Mouse (Mus musculus): Measurements from ENCODE around the gene Rnf111. TPM values are rescaled to one million over a fixed set of nuclear protein-coding genes. Genes with fewer than 3 reads are reported as not detected.
A peak's percentile ranks its signal among the peaks of the same experiment; 100 is the strongest.
"Not testable (repeated sequence)": the region's sequence is repeated elsewhere in the genome, so short reads cannot be mapped to it uniquely, and the experiment has no call there.

The Rnf111 gene
- total RNA-seq (2014; fragmentation: Nextera tagmentation) (42.8 and 45.7 TPM in 2 replicates), total RNA-seq (2017) (23.0 and 31.6 TPM in 2 replicates)

- peak; percentile 91 for ATAC-seq (replicated peaks; ENCODE audit: poor library complexity, severe bottlenecking)
Observed at GRCm38 (mm10) chr9:70503626-70504041, at the start of gene Rnf111. TSS of gene Rnf111 (minus strand) at chr9:70503725.

GRCm38 (mm10) chr9:70552233-70552632 lies 48.7 kb upstream of the Rnf111 start:
- ATAC-seq (replicated peaks; ENCODE audit: poor library complexity, severe bottlenecking) = not testable (repeated sequence)

DNA sequence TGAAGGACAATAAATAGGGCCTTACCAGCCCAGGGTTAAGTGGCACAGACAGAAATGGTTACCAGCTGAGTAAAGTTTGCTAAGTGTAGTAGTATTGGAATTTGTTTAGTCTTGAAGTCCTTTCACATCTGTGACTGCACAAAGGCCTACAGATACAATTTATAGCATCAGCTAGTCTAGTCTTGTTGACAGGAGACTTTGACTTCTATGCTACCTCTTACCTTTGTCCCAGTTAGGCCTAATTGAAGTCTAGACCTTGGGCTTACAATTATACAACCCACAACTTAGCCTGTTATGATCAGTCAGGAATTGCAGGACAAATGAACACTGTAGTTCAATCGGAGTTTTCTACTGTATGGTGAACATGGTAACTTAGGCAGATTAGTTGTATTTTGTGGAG lies 48.0 kb upstream of the Rnf111 start:
- ATAC-seq (replicated peaks; ENCODE audit: poor library complexity, severe bottlenecking) = no peak

DNA sequence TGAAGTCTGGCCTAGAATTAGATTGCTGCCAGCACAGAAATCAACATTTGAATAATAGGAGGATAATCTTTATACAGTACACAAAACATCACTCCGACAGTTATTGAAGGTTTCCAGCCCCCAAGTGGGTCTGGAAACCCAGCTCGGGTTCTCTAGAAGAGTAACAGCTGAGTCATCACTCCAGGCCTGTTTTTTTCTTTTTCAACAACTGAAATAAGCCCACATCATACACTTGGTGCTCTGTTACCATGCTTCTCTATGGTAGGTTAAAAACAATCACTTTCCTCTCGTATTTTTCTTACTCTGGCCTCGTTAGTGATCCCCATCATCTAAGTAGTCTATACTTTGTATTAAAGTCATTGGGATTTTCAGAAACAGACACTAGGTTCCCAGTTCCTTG lies 44.8 kb upstream of the Rnf111 start:
- no peak for ATAC-seq (replicated peaks; ENCODE audit: poor library complexity, severe bottlenecking)

- not testable (repeated sequence) for ATAC-seq (replicated peaks; ENCODE audit: poor library complexity, severe bottlenecking)
Observed at GRCm38 (mm10) chr9:70546576-70546975, 43.1 kb upstream of the Rnf111 start.

DNA sequence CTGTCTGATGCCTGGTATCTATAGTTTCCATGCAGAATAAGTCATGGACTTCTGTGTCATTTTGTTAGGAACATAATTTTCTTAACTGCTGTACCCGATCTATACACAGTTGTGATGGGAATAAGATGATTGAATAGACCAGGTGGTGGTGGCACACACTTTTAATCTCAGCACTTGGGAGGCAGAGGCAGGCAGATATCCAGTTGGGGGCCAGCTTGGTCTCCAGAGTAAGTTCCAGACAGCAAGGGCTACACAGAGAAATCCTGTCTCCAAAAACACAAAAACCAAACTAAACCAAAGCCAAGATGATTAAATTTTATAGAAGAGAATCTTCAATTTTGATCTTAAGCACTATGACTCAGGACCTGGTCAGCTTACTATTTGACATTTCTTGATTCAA lies 41.3 kb upstream of the Rnf111 start:
- ATAC-seq (replicated peaks; ENCODE audit: poor library complexity, severe bottlenecking) = no peak

- ATAC-seq (replicated peaks; ENCODE audit: poor library complexity, severe bottlenecking) = no peak
Observed at GRCm38 (mm10) chr9:70543985-70544384, 40.5 kb upstream of the Rnf111 start.

DNA sequence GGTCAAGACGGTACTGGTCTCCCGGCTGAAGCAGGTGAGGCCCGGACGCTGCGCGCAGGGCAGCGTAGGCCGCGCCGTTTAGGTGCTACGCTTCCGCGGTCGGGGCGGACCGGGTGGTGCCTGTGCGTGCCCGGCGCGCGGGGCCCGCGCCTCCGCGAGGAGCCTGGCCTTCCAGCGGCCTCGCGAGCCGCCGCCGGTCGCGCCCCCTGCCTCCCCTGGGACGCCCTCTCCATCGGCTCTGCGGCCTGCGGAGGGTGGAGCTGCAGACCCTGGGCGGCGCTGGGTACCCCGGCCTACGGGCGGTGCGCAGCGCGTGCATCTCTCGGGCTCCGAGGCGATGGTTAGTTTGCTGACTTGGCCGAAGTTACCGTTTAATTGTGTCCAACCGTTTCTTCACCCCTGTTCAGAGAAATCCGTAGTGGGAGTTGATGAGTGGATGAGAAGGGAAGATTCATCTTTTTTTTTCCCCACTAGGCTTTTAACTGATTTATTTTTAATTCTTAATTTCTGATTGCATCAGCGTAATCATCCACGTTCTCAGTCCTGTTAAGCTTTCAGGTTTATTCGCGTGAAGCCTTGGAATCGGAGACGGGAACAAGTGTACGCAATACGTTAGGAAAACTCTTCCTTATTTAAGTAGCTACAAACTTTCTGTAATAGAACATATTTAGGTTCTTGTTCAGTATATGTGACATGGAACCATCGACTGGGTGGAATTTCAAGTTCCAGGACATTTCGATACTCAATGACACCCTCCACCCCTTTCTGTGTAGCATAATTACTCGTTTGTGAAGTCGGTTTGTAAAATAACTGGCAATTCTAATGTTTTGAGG lies 39.7 kb upstream of the Rnf111 start:
- peak; percentile 49 for ATAC-seq (replicated peaks; ENCODE audit: poor library complexity, severe bottlenecking)

DNA sequence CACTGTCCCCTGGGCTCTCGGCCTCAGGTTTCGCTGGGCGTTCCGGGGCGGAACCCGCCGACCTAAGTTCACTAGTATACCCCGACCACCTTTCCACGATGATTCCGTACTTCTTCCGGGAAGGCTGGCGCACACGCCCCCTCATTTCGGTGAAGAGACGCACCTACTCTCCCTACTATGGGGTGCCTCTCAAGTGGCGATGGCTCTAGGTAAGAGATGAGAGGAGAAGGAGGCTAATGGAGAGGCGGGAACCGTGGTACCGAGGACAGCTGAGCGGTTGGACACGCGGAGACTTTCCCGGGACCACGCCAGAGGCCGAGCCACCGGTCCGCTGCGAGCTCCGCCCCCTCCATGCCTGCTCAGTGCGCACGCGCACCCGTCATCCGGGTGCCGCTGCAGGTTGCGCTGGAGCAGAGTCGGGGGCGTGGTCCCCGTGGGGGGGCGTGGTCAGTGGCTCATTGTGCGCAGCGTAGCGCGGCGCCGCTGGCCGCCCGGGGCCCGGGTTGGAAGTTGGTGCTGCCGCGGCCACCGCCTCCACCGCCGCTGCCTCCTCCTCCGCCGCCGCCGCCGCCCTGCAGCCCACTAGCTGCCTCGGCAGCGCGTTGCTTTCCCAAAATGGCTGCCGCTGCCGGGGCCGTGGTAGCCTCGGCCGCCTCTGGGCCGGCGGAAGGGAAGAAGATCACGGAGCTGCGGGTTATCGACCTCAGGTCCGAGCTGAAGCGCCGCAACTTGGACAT lies 38.9 kb upstream of the Rnf111 start, which contains the start of gene Sltm:
TSS of gene Sltm (plus strand) at position 450 of the 737 bp plus-strand sequence.
- peak; percentile 93 for ATAC-seq (replicated peaks; ENCODE audit: poor library complexity, severe bottlenecking)

DNA sequence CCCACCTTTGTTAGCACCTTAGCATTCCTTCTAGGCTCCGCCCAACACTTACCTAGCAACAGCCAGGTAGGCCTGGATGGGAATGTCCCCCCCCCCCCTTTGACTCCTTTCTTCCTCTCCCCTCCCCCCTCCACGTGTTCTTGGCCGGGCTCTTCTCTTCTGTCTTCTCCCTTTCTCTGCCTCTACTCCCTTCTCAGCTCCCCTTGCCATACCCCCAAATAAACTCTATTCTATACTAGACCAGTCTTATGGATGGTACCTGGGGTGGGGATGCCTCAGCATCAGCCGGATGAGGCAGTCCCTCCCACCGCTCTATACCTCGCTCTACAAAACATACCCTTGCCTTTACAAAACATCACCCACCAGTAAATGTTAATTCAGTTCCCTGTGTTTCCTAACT lies 38.1 kb upstream of the Rnf111 start:
- no peak for ATAC-seq (replicated peaks; ENCODE audit: poor library complexity, severe bottlenecking)

GRCm38 (mm10) chr9:70533328-70533727 lies 29.8 kb upstream of the Rnf111 start:
- ATAC-seq (replicated peaks; ENCODE audit: poor library complexity, severe bottlenecking) = peak; percentile 80

DNA sequence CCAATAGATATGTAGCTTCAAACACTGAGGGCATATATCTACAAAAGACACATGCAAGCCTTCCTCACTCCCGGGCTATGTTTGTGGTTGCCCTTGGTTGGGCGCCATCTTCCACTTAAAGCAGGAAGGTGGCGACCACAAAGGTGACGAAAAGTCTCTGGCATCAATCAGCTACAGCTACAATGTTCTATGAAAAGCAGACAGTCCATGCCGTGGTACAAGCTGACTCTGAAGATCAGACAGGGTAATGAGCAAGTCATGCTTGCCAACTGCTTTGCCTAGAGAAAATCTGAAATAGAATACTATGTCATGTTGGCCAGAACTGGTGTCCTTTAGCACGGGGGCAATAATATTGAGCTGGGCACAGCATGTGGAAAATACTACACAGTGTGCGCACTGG lies 20.8 kb upstream of the Rnf111 start:
- ATAC-seq (replicated peaks; ENCODE audit: poor library complexity, severe bottlenecking) = peak; percentile 42; the same call in 1 of the 2 replicates

DNA sequence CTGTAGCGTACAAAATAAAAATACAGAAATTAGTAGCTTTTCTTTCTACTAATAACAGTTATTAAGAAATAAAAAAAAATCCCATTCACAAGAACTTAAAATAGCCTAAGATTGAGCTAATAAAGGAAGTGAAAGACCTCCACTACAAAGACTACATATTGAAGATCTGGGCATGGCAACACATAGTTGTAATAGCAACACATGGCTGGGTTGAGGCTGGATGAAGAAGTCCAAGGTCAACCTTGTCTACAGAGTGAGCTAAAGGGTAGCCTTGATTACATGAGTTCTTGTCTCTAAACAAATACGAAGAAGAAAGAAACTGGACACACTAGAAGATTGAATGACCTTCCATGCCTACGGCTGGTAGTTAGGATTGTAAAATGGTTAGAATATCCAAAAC lies 20.3 kb upstream of the Rnf111 start:
- peak; percentile 61 for ATAC-seq (replicated peaks; ENCODE audit: poor library complexity, severe bottlenecking)

GRCm38 (mm10) chr9:70520651-70521050 lies 17.1 kb upstream of the Rnf111 start:
- no peak for ATAC-seq (replicated peaks; ENCODE audit: poor library complexity, severe bottlenecking)

- no peak for ATAC-seq (replicated peaks; ENCODE audit: poor library complexity, severe bottlenecking)
Observed at GRCm38 (mm10) chr9:70511681-70512080, 8.2 kb upstream of the Rnf111 start.

DNA sequence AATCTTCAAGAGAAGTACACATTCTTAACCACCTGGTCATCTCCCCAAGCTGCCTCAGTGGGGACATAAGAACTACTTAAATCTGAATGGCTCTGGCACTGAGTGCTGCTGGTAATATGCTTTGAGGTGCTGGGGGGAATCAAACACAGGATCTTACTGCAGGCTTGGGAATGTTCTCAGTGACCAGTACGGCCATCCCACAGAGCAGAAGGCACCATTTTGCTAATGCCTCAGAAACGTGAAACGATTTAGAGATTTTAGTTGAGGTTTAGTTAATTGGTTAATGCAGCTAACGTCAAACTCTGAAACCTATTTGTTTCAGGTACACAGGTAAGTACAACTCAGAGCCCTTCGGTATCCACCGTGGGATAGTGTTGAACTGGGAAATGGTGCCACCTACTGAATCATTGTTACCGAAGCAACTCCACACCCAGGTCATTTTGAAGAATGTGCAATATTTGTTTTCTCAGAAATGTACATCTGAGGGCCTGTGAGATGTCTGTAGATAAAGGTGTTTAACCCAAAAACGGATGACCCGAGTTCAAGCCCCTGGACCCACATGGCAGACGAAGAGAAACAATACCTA lies 7.6 kb upstream of the Rnf111 start:
- no peak for ATAC-seq (replicated peaks; ENCODE audit: poor library complexity, severe bottlenecking)

GRCm38 (mm10) chr9:70509906-70510525 lies 6.5 kb upstream of the Rnf111 start:
- no peak for ATAC-seq (replicated peaks; ENCODE audit: poor library complexity, severe bottlenecking)

DNA sequence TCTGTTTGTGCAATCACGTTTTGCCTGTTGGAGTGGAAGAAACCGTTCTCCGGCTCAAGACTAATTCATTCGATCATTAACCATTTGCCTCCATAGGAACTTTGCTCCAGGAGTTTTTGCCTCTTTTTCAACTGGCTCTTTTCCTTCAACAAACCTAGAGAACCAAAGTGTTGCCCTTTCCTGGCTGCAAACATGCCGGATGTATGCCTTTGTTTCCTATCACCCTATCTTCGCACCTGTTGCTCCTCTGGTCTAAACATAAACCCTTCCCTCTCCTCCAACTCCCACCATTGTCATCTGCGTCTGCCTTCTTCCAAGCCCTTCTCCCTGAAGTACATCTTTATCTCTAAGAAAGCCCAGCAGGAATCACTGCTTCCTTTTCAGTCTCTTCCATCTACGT lies 3.3 kb upstream of the Rnf111 start:
- no peak for ATAC-seq (replicated peaks; ENCODE audit: poor library complexity, severe bottlenecking)

GRCm38 (mm10) chr9:70506186-70506585 lies 2.7 kb upstream of the Rnf111 start:
- 0 out of 2 replicates have a peak, but pooled peaks have one; percentile 18 for ATAC-seq (replicated peaks; ENCODE audit: poor library complexity, severe bottlenecking)

- ATAC-seq (replicated peaks; ENCODE audit: poor library complexity, severe bottlenecking) = peak; percentile 72
Observed at GRCm38 (mm10) chr9:70503015-70503603, 416 bp downstream of the Rnf111 start.

Measured in granulocyte monocyte progenitor cell, adult 5-6 weeks (primary cell).